Mouse (Mus musculus) neural tube, embryonic 13.5 days (tissue): ENCODE data around the gene Nnmt. TPM values are rescaled to one million over a fixed set of nuclear protein-coding genes. Genes with fewer than 3 reads are reported as not detected.

Experiments
- ATAC-seq: fragments of 200-750 bp; cut with Nextera tagmentation; 2 replicates; pipeline ENCODE4 v1.8.0; 2017; ENCODE audit warnings: low read depth, mild to moderate bottlenecking, moderate TSS enrichment, moderate library complexity
- H3K27ac ChIP-seq: fragments of 300-500 bp; sonication (generic); replicated peaks from 2 replicates; pipeline ENCODE4 v1.5.1; 2015; ENCODE audit warnings: moderate library complexity, mild to moderate bottlenecking, inconsistent platforms
- H3K27me3 ChIP-seq: fragments of 300-500 bp; sonication (generic); 2 replicates; pipeline ENCODE4 v1.6.1; 2015; ENCODE audit warnings: mild to moderate bottlenecking, inconsistent platforms
- H3K36me3 ChIP-seq: fragments of 300-500 bp; sonication (generic); 2 replicates; pipeline ENCODE4 v1.6.1; 2015; ENCODE audit warnings: mild to moderate bottlenecking, inconsistent platforms
- H3K4me1 ChIP-seq: fragments of 300-500 bp; sonication (generic); replicated peaks from 2 replicates; pipeline ENCODE4 v1.6.1; 2015; ENCODE audit warnings: inconsistent platforms
- H3K4me2 ChIP-seq: fragments of 300-500 bp; sonication (generic); 2 replicates; pipeline ENCODE4 v1.6.1; 2015; ENCODE audit warnings: inconsistent platforms, mild to moderate bottlenecking, moderate library complexity
- H3K4me3 ChIP-seq: fragments of 300-500 bp; sonication (generic); 2 replicates; pipeline ENCODE4 v1.5.1; 2015; ENCODE audit warnings: mild to moderate bottlenecking, inconsistent platforms
- H3K9ac ChIP-seq: fragments of 300-500 bp; sonication (generic); 2 replicates; pipeline ENCODE4 v1.6.1; 2015; ENCODE audit warnings: moderate library complexity, mild to moderate bottlenecking, inconsistent platforms
- H3K9me3 ChIP-seq: fragments of 300-500 bp; sonication (generic); 2 replicates; pipeline ENCODE4 v1.6.1; 2016; ENCODE audit warnings: inconsistent platforms
- WGBS: fragments of 180-500 bp; shearing (Covaris S2); methylation state at CpG from one replicate; pipeline ENCODE4 v1.1.7; 2015; 5-methylcytosine and 5-hydroxymethylcytosine counted together
- polyA plus RNA-seq: library from polyadenylated mRNA; unstranded; fragments of >200 nt; fragmentation: Nextera tagmentation; extraction: Ambion mirVana; gene quantifications from 2 replicates; pipeline ENCODE4 v1.2.1, GENCODE M21; 2015

The Nnmt gene
- 0.75 and 1.6 TPM in 2 replicates for polyA plus RNA-seq

GRCm38 (mm10) chr9:48604939-48605598 is at the start of gene Nnmt:
Gene Nnmt, minus strand, starts transcription at chr9:48605153.
- ATAC-seq, result no peak
- Histone ChIP-seq H3K4me3 (no peak within 1 kb of the TSS), H3K4me2 (no peak within 1 kb of the TSS), H3K9me3 (no peaks in the 10 kb centered on the region), H3K4me1 (no peaks in the 10 kb centered on the region), H3K9ac (no peak within 1 kb of the TSS), H3K27me3 (no peaks in the 10 kb centered on the region), H3K36me3 (no peaks in the 10 kb centered on the region), H3K27ac (no peak within 1 kb of the TSS)
- WGBS, result 71% methylated on average over 8 of the region's 8 CpGs

GRCm38 (mm10) chr9:48654730-48655129 is 49.8 kb upstream of the Nnmt start:
- H3K36me3 ChIP-seq, result 0 out of 2 replicates have a peak, but pooled peaks cover 4% of the 10 kb centered on the region
- no peak overlapping the region for H3K27ac ChIP-seq
- H3K4me2 ChIP-seq, result no peak overlapping the region
- H3K27me3 ChIP-seq, result peaks cover 11% of the 10 kb centered on the region; the same call in 1 of the 2 replicates
- no peak for ATAC-seq
- H3K9ac ChIP-seq, result no peak overlapping the region
- H3K4me3 ChIP-seq, result no peak overlapping the region
- H3K9me3 ChIP-seq, result no peaks in the 10 kb centered on the region
- WGBS, result 6% methylated on average over 8 of the region's 8 CpGs
- H3K4me1 ChIP-seq, result peaks cover 14% of the 10 kb centered on the region; the same call in 1 of the 2 replicates

GRCm38 (mm10) chr9:48653399-48654070 is 48.6 kb upstream of the Nnmt start:
- H3K9me3 ChIP-seq, result no peaks in the 10 kb centered on the region
- no peak for ATAC-seq
- no peak overlapping the region for H3K27ac ChIP-seq
- H3K4me2 ChIP-seq, result no peak overlapping the region
- H3K9ac ChIP-seq, result no peak overlapping the region
- no peaks in the 10 kb centered on the region for H3K36me3 ChIP-seq
- H3K27me3 ChIP-seq, result peaks cover 16% of the 10 kb centered on the region; the same call in 1 of the 2 replicates
- H3K4me1 ChIP-seq, result peaks cover 24% of the 10 kb centered on the region
- 51% methylated on average over 7 of the region's 7 CpGs for WGBS
- no peak overlapping the region for H3K4me3 ChIP-seq

- H3K9ac ChIP-seq, result no peak overlapping the region
- H3K36me3 ChIP-seq, result no peaks in the 10 kb centered on the region
- 32% methylated on average over 4 of the region's 4 CpGs for WGBS
- no peak overlapping the region for H3K27ac ChIP-seq
- no peak for ATAC-seq
- H3K9me3 ChIP-seq, result no peaks in the 10 kb centered on the region
- no peak overlapping the region for H3K4me3 ChIP-seq
- H3K27me3 ChIP-seq, result peaks cover 24% of the 10 kb centered on the region
- peaks cover 34% of the 10 kb centered on the region for H3K4me1 ChIP-seq
- H3K4me2 ChIP-seq, result no peak overlapping the region
These were observed 47.1 kb upstream of the Nnmt start for GRCm38 (mm10) chr9:48652026-48652425.

- 76% methylated on average over 2 of the region's 2 CpGs for WGBS
- Histone ChIP-seq H3K9ac (no peak overlapping the region), H3K27me3 (peaks cover 24% of the 10 kb centered on the region), H3K4me1 (peaks cover 41% of the 10 kb centered on the region), H3K9me3 (no peaks in the 10 kb centered on the region), H3K4me3 (no peak overlapping the region), H3K4me2 (no peak overlapping the region), H3K36me3 (no peaks in the 10 kb centered on the region), H3K27ac (no peak overlapping the region)
- ATAC-seq, result no peak
These were observed 45.9 kb upstream of the Nnmt start for GRCm38 (mm10) chr9:48650846-48651245.

GRCm38 (mm10) chr9:48649851-48650685 is 45.1 kb upstream of the Nnmt start:
- H3K4me3 ChIP-seq, result no peak overlapping the region
- WGBS, result 35% methylated on average over 16 of the region's 17 CpGs
- no peaks in the 10 kb centered on the region for H3K9me3 ChIP-seq
- H3K9ac ChIP-seq, result no peak overlapping the region
- H3K4me1 ChIP-seq, result peaks cover 41% of the 10 kb centered on the region
- H3K36me3 ChIP-seq, result no peaks in the 10 kb centered on the region
- H3K27me3 ChIP-seq, result peaks cover 24% of the 10 kb centered on the region
- no peak overlapping the region for H3K27ac ChIP-seq
- H3K4me2 ChIP-seq, result peak overlapping the region; percentile 44
- no peak for ATAC-seq

GRCm38 (mm10) chr9:48649098-48649766 is 44.3 kb upstream of the Nnmt start:
- H3K27me3 ChIP-seq, result peaks cover 24% of the 10 kb centered on the region
- peaks cover 41% of the 10 kb centered on the region for H3K4me1 ChIP-seq
- ATAC-seq, result 0 out of 2 replicates have a peak, but pooled peaks have one; percentile 13
- 0 out of 2 replicates have a peak, but pooled peaks cover 2% of the 10 kb centered on the region for H3K36me3 ChIP-seq
- peak overlapping the region; percentile 44 for H3K4me2 ChIP-seq
- peak overlapping the region; percentile 15; the same call in 1 of the 2 replicates for H3K27ac ChIP-seq
- peak overlapping the region; percentile 47 for H3K9ac ChIP-seq
- H3K9me3 ChIP-seq, result 0 out of 2 replicates have a peak, but pooled peaks cover 5% of the 10 kb centered on the region
- under 1% methylated on average over 21 of the region's 22 CpGs for WGBS
- H3K4me3 ChIP-seq, result peak overlapping the region; percentile 9; the same call in 1 of the 2 replicates

GRCm38 (mm10) chr9:48648285-48649097 is 43.5 kb upstream of the Nnmt start:
- Histone ChIP-seq H3K4me3 (no peak overlapping the region), H3K27me3 (peaks cover 24% of the 10 kb centered on the region), H3K4me1 (peaks cover 41% of the 10 kb centered on the region), H3K4me2 (peak overlapping the region; percentile 44), H3K36me3 (0 out of 2 replicates have a peak, but pooled peaks cover 4% of the 10 kb centered on the region), H3K9ac (peak overlapping the region; percentile 41; the same call in 1 of the 2 replicates), H3K27ac (no peak overlapping the region), H3K9me3 (0 out of 2 replicates have a peak, but pooled peaks cover 8% of the 10 kb centered on the region)
- no peak for ATAC-seq
- 29% methylated on average over 12 of the region's 12 CpGs for WGBS

- Histone ChIP-seq H3K9me3 (0 out of 2 replicates have a peak, but pooled peaks cover 8% of the 10 kb centered on the region), H3K27me3 (peaks cover 24% of the 10 kb centered on the region), H3K4me3 (no peak overlapping the region), H3K9ac (peak overlapping the region; percentile 41), H3K4me1 (peaks cover 41% of the 10 kb centered on the region), H3K27ac (peak overlapping the region; percentile 52; the same call in 1 of the 2 replicates), H3K36me3 (0 out of 2 replicates have a peak, but pooled peaks cover 4% of the 10 kb centered on the region), H3K4me2 (no peak overlapping the region)
- WGBS, result 17% methylated on average over 10 of the region's 10 CpGs
- no peak for ATAC-seq
These were observed 42.8 kb upstream of the Nnmt start for GRCm38 (mm10) chr9:48647648-48648284.
